31 mouse cellular contexts compared by ENCODE assay signal in genomic region chr17:32927803-32928202, GRCm38 (mm10). TPM values are rescaled to one million over a fixed set of nuclear protein-coding genes. Genes with fewer than 3 reads are reported as not detected.
"Had no signal": no experiment of that assay in that cellular context is flagged by ENCODE, and none has a peak within 500 bp of the region (broad histone marks: within the 10 kb centered on the region; RNA-seq: fewer than 3 reads in every experiment).

No protein-coding gene starts in this region.

- H3K9ac ChIP-seq: forebrain, postnatal 0 days; heart, embryonic 12.5 days; hindbrain, embryonic 12.5 days; hindbrain, embryonic 14.5 days; limb, embryonic 13.5 days; limb, embryonic 15.5 days; liver, embryonic 12.5 days; liver, embryonic 14.5 days had no signal

- DNase-seq: forebrain, postnatal 0 days; gastrocnemius, adult 2 months; gastrocnemius, postnatal 10 days; gastrocnemius, postnatal 25 days; heart, adult 18-20 months; heart, postnatal 10 days; heart, postnatal 4 days; kidney, adult 18-20 months; kidney, adult 8-10 months; kidney, postnatal 10 days; kidney, postnatal 25 days; layer of hippocampus, adult 9-11 months; layer of hippocampus, postnatal 36 days; left cerebral cortex, postnatal 4 days had no signal

- H3K4me1 ChIP-seq: heart, embryonic 12.5 days had no signal

- H3K4me3 ChIP-seq: gastrocnemius, adult 2 months; heart, embryonic 10.5 days; heart, embryonic 12.5 days; hindbrain, embryonic 10.5 days; hindbrain, embryonic 12.5 days; limb, embryonic 13.5 days; limb, embryonic 15.5 days; liver, embryonic 12.5 days had no signal

- H3K36me3 ChIP-seq: heart, embryonic 10.5 days; heart, embryonic 12.5 days; hindbrain, embryonic 10.5 days; hindbrain, embryonic 12.5 days; limb, embryonic 13.5 days; limb, embryonic 15.5 days; liver, embryonic 12.5 days had no signal

- ATAC-seq: forebrain, postnatal 0 days; hindbrain, embryonic 16.5 days; inflammation-experienced regulatory T-cells, adult 6 months; liver, embryonic 12.5 days had no signal

- H3K9me3 ChIP-seq: heart, embryonic 10.5 days; heart, embryonic 12.5 days; hindbrain, embryonic 10.5 days; hindbrain, embryonic 12.5 days; limb, embryonic 13.5 days; limb, embryonic 15.5 days; liver, embryonic 12.5 days had no signal

- H3K4me2 ChIP-seq: heart, embryonic 12.5 days; hindbrain, embryonic 12.5 days; hindbrain, embryonic 14.5 days; limb, embryonic 13.5 days; limb, embryonic 15.5 days; liver, embryonic 12.5 days had no signal

- H3K27ac ChIP-seq: gastrocnemius, adult 2 months; heart, embryonic 10.5 days; hindbrain, embryonic 10.5 days; hindbrain, embryonic 12.5 days; hindbrain, embryonic 14.5 days; limb, embryonic 13.5 days; limb, embryonic 15.5 days; liver, embryonic 12.5 days; liver, embryonic 14.5 days had no signal

- H3K27me3 ChIP-seq: liver, embryonic 12.5 days had no signal

RNA-seq across cellular contexts. Expression of gene Cyp4f14, which starts 10.7 kb away (rescaled TPM):
- total RNA-seq: granulocyte monocyte progenitor cell, adult 5-6 weeks; heart, postnatal 10 days; heart, postnatal 25 days; heart, postnatal 4 days had no signal
- polyA plus RNA-seq: heart, embryonic 10.5 days; heart, embryonic 12.5 days; heart, embryonic 14.5 days; hindbrain, embryonic 10.5 days; hindbrain, embryonic 12.5 days; hindbrain, embryonic 14.5 days; hindbrain, embryonic 16.5 days; inflammation-experienced regulatory T-cells, adult 6 months; kidney, embryonic 14.5 days; kidney, embryonic 16.5 days; limb, embryonic 11.5 days; limb, embryonic 13.5 days; limb, embryonic 15.5 days; liver, embryonic 12.5 days; liver, embryonic 14.5 days had no signal
